Mouse (Mus musculus) forebrain, postnatal 0 days (tissue): ENCODE measurements around the gene Crip1. TPM values are rescaled to one million over a fixed set of nuclear protein-coding genes. Genes with fewer than 3 reads are reported as not detected.
A peak's percentile ranks its signal among the peaks of the same experiment; 100 is the strongest.

ENCODE experiments used
- ATAC-seq: fragments of 200-750 bp; cut with Nextera tagmentation; 2 replicates; pipeline ENCODE4 v1.8.0; 2017; ENCODE audit warnings: mild to moderate bottlenecking, moderate library complexity
- DNase-seq: peaks from one replicate; pipeline ENCODE4 v3.0.0-alpha.2; 2015
- H3K27ac ChIP-seq: fragments of 300-500 bp; sonication (generic); 2 replicates; pipeline ENCODE4 v1.5.1; 2014; ENCODE audit warnings: low read depth, mild to moderate bottlenecking, antibody characterized with exemption, low read length, moderate library complexity, mixed read lengths
- H3K27me3 ChIP-seq: fragments of 300-500 bp; sonication (generic); 2 replicates; pipeline ENCODE4 v1.6.1; 2014; ENCODE audit warnings: mild to moderate bottlenecking, low read length, mixed read lengths; ENCODE audit not compliant: insufficient read depth
- H3K36me3 ChIP-seq: fragments of 300-500 bp; sonication (generic); 2 replicates; pipeline ENCODE4 v1.6.1; 2014; ENCODE audit warnings: mild to moderate bottlenecking, moderate library complexity; ENCODE audit not compliant: insufficient read depth
- H3K4me1 ChIP-seq: fragments of 300-500 bp; sonication (generic); 2 replicates; pipeline ENCODE4 v1.6.1; 2014; ENCODE audit warnings: antibody characterized with exemption; ENCODE audit not compliant: insufficient read depth
- H3K4me2 ChIP-seq: fragments of 300-500 bp; sonication (generic); 2 replicates; pipeline ENCODE4 v1.6.1; 2014; ENCODE audit warnings: low read depth, mild to moderate bottlenecking, moderate library complexity
- H3K4me3 ChIP-seq: fragments of 300-500 bp; sonication (generic); 2 replicates; pipeline ENCODE4 v1.5.1; 2014; ENCODE audit warnings: low read depth, low read length, mixed read lengths
- H3K9ac ChIP-seq: fragments of 300-500 bp; sonication (generic); 2 replicates; pipeline ENCODE4 v1.6.1; 2014; ENCODE audit warnings: mild to moderate bottlenecking
- H3K9me3 ChIP-seq: fragments of 300-500 bp; sonication (generic); 2 replicates; pipeline ENCODE4 v1.6.1; 2016; ENCODE audit warnings: low read length
- CTCF ChIP-seq: sonication (generic); IDR thresholded peaks from 2 replicates; pipeline ENCODE4 v1.5.1; 2016; ENCODE audit warnings: antibody characterized with exemption, control low read depth, low read depth
- whole genome bisulfite sequencing: fragments of 180-500 bp; shearing (Covaris S2); extraction: QIAGEN DNeasy Blood & Tissue Kit; methylation state at CpG from one replicate; pipeline ENCODE4 v1.1.7; 2014; 5-methylcytosine and 5-hydroxymethylcytosine counted together
- polyA plus RNA-seq: library from polyadenylated mRNA; unstranded; fragments of >200 nt; fragmentation: Nextera tagmentation; extraction: Ambion mirVana; gene quantifications from 2 replicates; pipeline ENCODE4 v1.2.1, GENCODE M21; 2015
- total RNA-seq: library from RNA; depleted of rRNA; stranded (reverse); fragments of >200 nt; gene quantifications from 2 replicates; pipeline ENCODE4 v1.2.3, GENCODE M21; 2014

Crip1 gene
- total and polyA plus RNA-seq, 2 experiments from 2014 or later, result 16.1 to 28.9 TPM

DNA sequence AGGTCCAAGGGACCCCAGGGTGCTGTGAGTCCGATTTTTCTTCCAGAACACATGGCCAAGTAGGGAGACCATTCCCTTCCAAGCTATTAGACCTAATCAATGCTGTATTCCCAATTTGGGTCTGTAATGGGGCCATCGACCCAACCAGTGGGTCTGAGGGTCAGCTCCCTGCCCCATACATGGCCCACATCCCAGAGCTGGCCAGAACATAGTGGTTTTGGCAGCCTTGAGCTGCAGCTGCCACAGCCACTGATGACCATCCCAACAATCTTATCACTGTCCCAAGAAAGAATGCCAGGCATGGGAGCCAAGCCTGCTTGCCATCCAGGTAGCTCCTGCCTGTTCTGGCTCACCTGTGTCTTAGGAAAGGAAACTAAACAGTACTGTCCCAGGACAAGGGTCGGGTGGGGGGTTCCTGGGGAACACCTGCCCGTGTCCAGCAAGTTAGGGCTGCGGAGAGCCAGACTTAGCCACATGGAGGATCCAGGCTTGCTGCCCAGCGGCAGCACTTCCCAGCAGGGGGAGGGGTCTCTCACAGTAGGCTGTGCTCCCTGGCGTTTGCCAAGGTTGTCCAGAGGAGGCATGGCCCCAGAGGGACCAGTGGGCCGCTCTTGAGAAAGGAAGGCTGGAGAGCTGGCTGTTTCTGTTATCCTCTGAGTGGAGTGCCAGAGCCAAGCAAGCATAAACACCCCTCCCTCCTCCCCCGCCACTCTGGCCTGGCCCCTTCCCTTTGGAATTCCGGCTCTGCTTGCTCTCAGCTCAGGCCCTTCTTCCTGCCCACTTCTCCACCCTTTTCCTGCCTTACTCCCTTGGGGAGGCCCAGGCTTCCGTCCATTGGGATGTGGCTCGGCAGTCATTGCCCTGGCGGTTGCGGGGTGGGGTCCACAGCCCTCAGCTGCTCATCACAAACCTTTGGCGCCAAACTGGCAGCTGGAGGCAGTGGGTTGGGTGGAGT, 3.8 kb upstream of the Crip1 start:
- peak overlapping the region; percentile 77 for H3K9ac ChIP-seq
- ATAC-seq, result no peak; the same call in 1 of the 2 replicates
- TF ChIP-seq CTCF, result no peak
- peak overlapping the region; percentile 66 for H3K4me3 ChIP-seq
- no peaks in the 10 kb centered on the region for H3K27me3 ChIP-seq
- peak overlapping the region; percentile 92 for H3K27ac ChIP-seq
- peak; percentile 59 for DNase-seq
- peaks cover 31% of the 10 kb centered on the region for H3K36me3 ChIP-seq
- H3K9me3 ChIP-seq, result no peaks in the 10 kb centered on the region
- H3K4me1 ChIP-seq, result peaks cover 29% of the 10 kb centered on the region
- peak overlapping the region; percentile 61 for H3K4me2 ChIP-seq
- 17% methylated on average over 15 of the region's 15 CpGs for WGBS

DNA sequence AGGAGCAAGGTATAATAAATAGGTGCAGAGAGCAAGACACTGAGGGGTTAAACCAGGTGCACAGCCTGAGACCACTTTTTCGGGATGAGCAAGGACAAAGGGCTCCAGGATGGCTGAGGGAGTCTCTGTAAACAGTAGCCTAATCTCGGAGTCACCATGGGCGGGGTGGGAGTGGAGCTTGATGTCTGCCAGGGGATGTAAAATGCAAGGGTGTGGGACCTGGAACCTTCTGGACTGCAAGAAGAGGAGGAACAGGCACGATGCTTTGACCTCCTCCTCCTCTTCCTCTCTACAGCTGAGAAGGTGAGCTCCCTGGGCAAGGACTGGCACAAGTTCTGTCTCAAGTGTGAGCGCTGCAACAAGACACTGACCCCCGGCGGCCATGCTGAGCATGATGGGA, 3.0 kb upstream of the Crip1 start:
- Histone ChIP-seq H3K9me3 (no peaks in the 10 kb centered on the region), H3K4me2 (peak overlapping the region; percentile 61), H3K27me3 (no peaks in the 10 kb centered on the region), H3K4me1 (peaks cover 29% of the 10 kb centered on the region), H3K36me3 (peaks cover 27% of the 10 kb centered on the region), H3K9ac (no peak overlapping the region), H3K27ac (no peak overlapping the region), H3K4me3 (peak overlapping the region; percentile 66)
- DNase-seq (no peak), ATAC-seq (no peak)
- 62% methylated on average over 7 of the region's 7 CpGs for WGBS
- no peak for TF ChIP-seq CTCF

DNA sequence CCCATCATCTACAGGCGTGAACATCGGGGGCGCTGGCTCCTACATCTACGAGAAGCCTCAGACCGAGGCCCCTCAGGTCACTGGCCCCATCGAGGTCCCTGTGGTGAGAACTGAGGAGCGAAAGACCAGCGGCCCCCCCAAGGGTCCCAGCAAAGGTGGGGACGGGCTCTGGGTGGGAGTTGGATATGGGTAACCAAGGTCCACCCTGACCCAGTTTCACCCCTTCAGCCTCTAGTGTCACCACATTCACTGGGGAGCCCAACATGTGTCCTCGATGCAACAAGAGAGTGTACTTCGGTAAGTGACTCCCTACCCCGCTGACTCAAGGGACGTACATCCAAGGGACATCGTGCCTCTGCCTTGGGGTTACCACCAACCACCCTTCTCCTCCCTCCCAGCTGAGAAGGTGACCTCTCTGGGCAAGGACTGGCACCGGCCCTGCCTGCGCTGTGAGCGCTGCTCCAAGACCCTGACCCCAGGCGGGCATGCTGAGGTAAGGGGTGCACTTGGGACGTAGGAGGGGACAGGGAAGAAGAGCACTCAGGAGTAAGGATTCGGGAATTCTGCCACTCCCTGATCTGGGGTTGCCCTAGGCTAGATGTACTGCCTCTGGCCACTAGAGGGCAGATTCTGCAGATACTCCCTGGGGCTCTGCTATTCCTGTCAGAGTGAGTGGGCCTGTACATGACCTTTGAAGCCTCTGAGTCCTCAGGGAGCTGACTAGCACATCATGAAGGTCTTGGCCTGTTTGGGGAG, 1.9 kb upstream of the Crip1 start:
- H3K9me3 ChIP-seq, result no peaks in the 10 kb centered on the region
- H3K27ac ChIP-seq, result no peak overlapping the region
- H3K9ac ChIP-seq, result no peak overlapping the region
- peaks cover 25% of the 10 kb centered on the region for H3K36me3 ChIP-seq
- no peak overlapping the region for H3K4me3 ChIP-seq
- H3K4me2 ChIP-seq, result no peak overlapping the region
- WGBS, result 83% methylated on average over 20 of the region's 20 CpGs
- no peaks in the 10 kb centered on the region for H3K27me3 ChIP-seq
- peaks cover 28% of the 10 kb centered on the region for H3K4me1 ChIP-seq
- no peak for ATAC-seq
- TF ChIP-seq CTCF, result peak; percentile 69
- peak; percentile 18 for DNase-seq

DNA sequence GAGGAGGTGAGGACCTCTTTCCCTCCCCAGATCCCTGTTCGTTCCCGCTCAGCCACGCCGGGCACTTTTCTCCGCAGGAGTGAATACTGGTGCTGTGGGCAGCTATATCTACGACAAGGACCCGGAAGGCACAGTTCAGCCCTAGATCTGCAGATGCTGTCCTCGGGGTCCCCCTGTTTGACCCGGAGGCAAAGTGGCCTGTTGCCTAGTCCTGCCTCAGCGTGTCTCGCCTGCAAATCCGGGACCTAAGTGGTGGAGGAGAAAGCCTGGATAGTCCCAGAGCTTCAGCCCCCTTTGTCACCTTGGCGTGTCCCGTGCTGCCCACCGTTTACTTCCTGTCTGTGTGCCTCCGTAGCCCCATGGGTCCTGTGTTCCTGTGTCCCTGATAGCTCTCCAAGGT, 1.2 kb upstream of the Crip1 start:
- ATAC-seq (no peak), DNase-seq (no peak)
- H3K9ac ChIP-seq, result no peak overlapping the region
- no peaks in the 10 kb centered on the region for H3K9me3 ChIP-seq
- peaks cover 22% of the 10 kb centered on the region for H3K4me1 ChIP-seq
- TF ChIP-seq CTCF, result no peak
- 94% methylated on average over 16 of the region's 16 CpGs for WGBS
- H3K27ac ChIP-seq, result no peak overlapping the region
- H3K27me3 ChIP-seq, result no peaks in the 10 kb centered on the region
- H3K4me3 ChIP-seq, result no peak overlapping the region
- H3K4me2 ChIP-seq, result no peak overlapping the region
- H3K36me3 ChIP-seq, result peaks cover 25% of the 10 kb centered on the region

DNA sequence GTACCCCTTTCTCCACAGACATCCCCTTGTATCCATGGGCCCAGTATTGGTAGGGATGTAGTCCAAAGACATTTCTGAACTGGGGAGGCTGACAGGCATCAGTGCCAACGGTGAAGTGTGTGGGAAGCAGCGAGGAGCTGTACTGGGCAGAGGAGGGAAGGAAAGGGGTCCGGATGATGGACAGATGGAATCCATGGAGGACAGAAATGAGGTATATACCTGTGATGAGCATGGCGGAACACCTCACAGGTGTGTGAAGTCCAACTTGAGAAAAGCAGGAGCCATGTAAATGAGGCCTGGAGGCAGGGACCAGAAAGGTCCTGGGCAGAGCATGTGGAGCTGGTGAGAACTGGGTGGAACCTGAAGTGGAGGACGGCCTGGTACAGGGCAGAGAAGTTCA, 525 bp upstream of the Crip1 start:
- no peak for DNase-seq
- Histone ChIP-seq H3K4me1 (peaks cover 22% of the 10 kb centered on the region), H3K9me3 (no peaks in the 10 kb centered on the region), H3K27me3 (no peaks in the 10 kb centered on the region; the same call in 1 of the 2 replicates), H3K36me3 (peaks cover 25% of the 10 kb centered on the region), H3K27ac (no peak overlapping the region), H3K4me2 (no peak overlapping the region), H3K4me3 (no peak overlapping the region), H3K9ac (no peak overlapping the region)
- ATAC-seq, result no peak
- WGBS, result 86% methylated on average over 5 of the region's 5 CpGs
- TF ChIP-seq CTCF, result no peak

DNA sequence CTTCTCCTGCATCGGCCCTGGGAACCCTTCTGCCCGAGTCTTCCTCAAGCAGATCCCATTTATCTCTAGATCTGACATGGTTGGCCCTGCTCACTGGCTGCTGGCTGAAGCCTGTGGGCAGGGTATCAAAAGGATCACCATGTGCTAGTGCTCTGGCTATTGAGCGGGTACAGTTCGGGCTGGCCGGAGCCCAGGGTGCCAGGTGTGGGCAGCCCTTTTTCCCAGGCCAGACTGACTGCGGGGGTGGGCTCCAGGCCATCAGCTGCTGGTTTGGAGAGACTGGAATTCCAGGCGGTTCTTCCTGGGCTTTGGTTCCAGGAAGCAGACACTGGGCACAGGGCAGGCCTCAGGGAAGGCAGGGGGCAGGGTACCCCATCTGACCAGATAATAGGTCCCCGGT, 1.4 kb downstream of the Crip1 start:
- no peak for TF ChIP-seq CTCF
- ATAC-seq, result no peak

More for the DNA sequence above, 1.4 kb downstream of the Crip1 start:
- Histone ChIP-seq H3K36me3 (peaks cover 25% of the 10 kb centered on the region), H3K9me3 (no peaks in the 10 kb centered on the region), H3K4me1 (peaks cover 13% of the 10 kb centered on the region; the same call in 1 of the 2 replicates), H3K4me3 (no peak overlapping the region), H3K4me2 (no peak overlapping the region), H3K27ac (no peak overlapping the region), H3K27me3 (no peaks in the 10 kb centered on the region; the same call in 1 of the 2 replicates), H3K9ac (no peak overlapping the region)
- no peak for DNase-seq
- WGBS, result 76% methylated on average over 8 of the region's 8 CpGs
